Mouse (Mus musculus) heart, embryonic 11.5 days (tissue): ENCODE data around the gene Ube2m. TPM values are rescaled to one million over a fixed set of nuclear protein-coding genes. Genes with fewer than 3 reads are reported as not detected.
"Not testable (repeated sequence)": the region's sequence is repeated elsewhere in the genome, so short reads cannot be mapped to it uniquely, and the experiment has no call there.

ENCODE experiments used
- ATAC-seq: fragments of 200-750 bp; cut with Nextera tagmentation; replicated peaks from 2 replicates; pipeline ENCODE4 v1.8.0; 2017; ENCODE audit warnings: moderate library complexity; ENCODE audit not compliant: insufficient number of reproducible peaks, low FRiP score, low TSS enrichment
- H3K27ac ChIP-seq: fragments of 300-500 bp; sonication (generic); 2 replicates; pipeline ENCODE4 v1.5.1; 2014; ENCODE audit warnings: mild to moderate bottlenecking, low read depth, low read length
- H3K27me3 ChIP-seq: fragments of 300-500 bp; sonication (generic); 2 replicates; pipeline ENCODE4 v1.6.1; 2014; ENCODE audit warnings: mild to moderate bottlenecking, low read length, mixed read lengths; ENCODE audit not compliant: control insufficient read depth, insufficient read depth
- H3K36me3 ChIP-seq: fragments of 300-500 bp; sonication (generic); 2 replicates; pipeline ENCODE4 v1.6.1; 2014; ENCODE audit warnings: mild to moderate bottlenecking, low read length, moderate library complexity, mixed read lengths; ENCODE audit not compliant: control insufficient read depth, insufficient read depth
- H3K4me1 ChIP-seq: fragments of 300-500 bp; sonication (generic); 2 replicates; pipeline ENCODE4 v1.6.1; 2014; ENCODE audit warnings: low read length; ENCODE audit not compliant: control insufficient read depth, insufficient read depth
- H3K4me2 ChIP-seq: fragments of 300-500 bp; sonication (generic); 2 replicates; pipeline ENCODE4 v1.6.1; 2014; ENCODE audit warnings: mild to moderate bottlenecking, moderate library complexity
- H3K4me3 ChIP-seq: fragments of 300-500 bp; sonication (generic); 2 replicates; pipeline ENCODE4 v1.5.1; 2014; ENCODE audit warnings: low read depth, low read length
- H3K9ac ChIP-seq: fragments of 300-500 bp; sonication (generic); 2 replicates; pipeline ENCODE4 v1.6.1; 2014; ENCODE audit warnings: mild to moderate bottlenecking, low read depth, low read length, moderate library complexity
- H3K9me3 ChIP-seq: fragments of 300-500 bp; sonication (generic); replicated peaks from 2 replicates; pipeline ENCODE4 v1.6.1; 2016; ENCODE audit warnings: low read length; ENCODE audit not compliant: control insufficient read depth
- WGBS: fragments of 180-500 bp; shearing (Covaris S2); extraction: QIAGEN DNeasy Blood & Tissue Kit; methylation state at CpG from one replicate; pipeline ENCODE4 v1.1.7; 2014; ENCODE audit not compliant: insufficient replicate concordance; 5-methylcytosine and 5-hydroxymethylcytosine counted together
- polyA plus RNA-seq: library from polyadenylated mRNA; unstranded; fragments of >200 nt; fragmentation: Nextera tagmentation; extraction: Ambion mirVana; gene quantifications from 2 replicates; pipeline ENCODE4 v1.2.1, GENCODE M21; 2014

The Ube2m gene
- 172 and 174 TPM in 2 replicates for polyA plus RNA-seq

- Histone ChIP-seq H3K4me2 (peak within 1 kb of the TSS; percentile 69), H3K4me3 (peak within 1 kb of the TSS; percentile 81), H3K4me1 (peaks cover 20% of the 10 kb centered on the region), H3K27ac (peak within 1 kb of the TSS; percentile 99), H3K9me3 (peaks cover 4% of the 10 kb centered on the region; the same call in 1 of the 2 replicates), H3K27me3 (peaks cover 10% of the 10 kb centered on the region), H3K9ac (peak within 1 kb of the TSS; percentile 97), H3K36me3 (peaks cover 14% of the 10 kb centered on the region)
- peak; percentile 91 for ATAC-seq
- WGBS: under 1% methylated on average over 59 of the region's 65 CpGs
These were observed at the start of gene Ube2m for GRCm38 (mm10) chr7:13037901-13038555. Ube2m (minus strand) TSS chr7:13038275.

DNA sequence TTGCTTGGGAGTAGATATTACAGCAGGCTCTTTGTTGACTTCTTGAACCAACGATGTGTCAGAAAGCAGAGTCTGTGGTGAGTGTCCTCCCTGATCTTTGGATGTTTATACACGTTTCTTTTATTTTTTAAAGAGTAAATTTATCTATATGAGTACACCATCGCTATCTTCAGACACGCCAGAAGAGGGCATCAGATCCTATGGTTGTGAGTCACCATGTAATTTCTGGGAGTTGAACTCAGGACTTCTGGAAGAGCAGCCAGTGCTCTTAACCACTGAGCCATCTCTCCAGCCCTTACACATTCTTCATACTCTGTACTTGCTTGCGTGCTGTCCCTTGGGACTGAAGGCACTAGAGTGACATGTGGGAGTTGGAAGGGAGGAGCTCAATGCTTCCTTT lies 34.2 kb upstream of the Ube2m start:
- H3K27me3 ChIP-seq: no peaks in the 10 kb centered on the region
- no peak overlapping the region for H3K4me2 ChIP-seq
- H3K4me3 ChIP-seq: no peak overlapping the region
- no peaks in the 10 kb centered on the region for H3K9me3 ChIP-seq
- H3K9ac ChIP-seq: no peak overlapping the region
- H3K36me3 ChIP-seq: no peaks in the 10 kb centered on the region
- ATAC-seq: no peak
- no peaks in the 10 kb centered on the region for H3K4me1 ChIP-seq
- 46% methylated on average over 5 of the region's 5 CpGs for WGBS
- H3K27ac ChIP-seq: no peak overlapping the region

DNA sequence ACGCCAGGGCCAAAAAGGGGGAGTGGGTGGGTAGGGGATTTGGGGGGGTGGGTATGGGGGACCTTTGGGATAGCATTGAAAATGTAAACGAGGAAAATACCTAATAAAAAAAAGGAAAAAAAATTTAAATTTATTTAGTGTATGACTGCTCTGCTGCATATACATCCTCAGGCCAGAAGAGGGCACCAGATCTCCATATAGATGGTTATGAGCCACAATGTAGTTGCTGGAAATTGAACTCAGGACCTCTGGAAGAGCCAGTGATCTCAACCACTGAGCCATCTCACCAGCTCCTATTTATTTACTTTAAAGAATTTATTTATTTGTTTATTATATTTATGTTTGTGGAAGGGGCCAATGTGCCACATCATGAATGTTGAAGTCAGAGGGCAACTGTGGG lies 25.3 kb upstream of the Ube2m start:
- not testable (repeated sequence) for H3K4me2 ChIP-seq, H3K27ac ChIP-seq, ATAC-seq, H3K9me3 ChIP-seq, H3K4me3 ChIP-seq, H3K36me3 ChIP-seq, H3K27me3 ChIP-seq, H3K4me1 ChIP-seq, H3K9ac ChIP-seq
- 52% methylated on average over 2 of the region's 2 CpGs for WGBS

DNA sequence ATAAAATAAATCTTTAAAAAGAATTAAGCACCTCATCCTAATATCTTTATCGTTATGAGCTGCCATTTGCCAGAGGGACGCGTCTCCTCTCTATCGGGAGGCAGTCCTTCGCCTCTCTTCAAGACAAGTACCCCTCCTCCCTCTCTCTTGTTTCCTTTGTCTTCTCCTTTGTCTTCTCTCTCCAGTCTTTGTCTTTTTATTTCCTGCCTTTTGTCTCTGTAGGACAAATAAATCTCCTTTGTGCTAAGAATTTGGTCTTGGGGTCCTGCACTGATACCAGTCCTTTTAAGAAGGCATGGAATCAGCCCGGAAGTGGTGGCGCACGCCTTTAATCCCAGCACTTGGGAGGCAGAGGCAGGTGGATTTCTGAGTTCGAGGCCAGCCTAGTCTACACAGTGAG lies 21.5 kb upstream of the Ube2m start:
- no peak overlapping the region for H3K4me3 ChIP-seq
- no peak for ATAC-seq
- no peaks in the 10 kb centered on the region for H3K4me1 ChIP-seq
- no peak overlapping the region for H3K4me2 ChIP-seq
- H3K9me3 ChIP-seq: 0 out of 2 replicates have a peak, but pooled peaks cover 4% of the 10 kb centered on the region
- no peaks in the 10 kb centered on the region for H3K36me3 ChIP-seq
- 80% methylated on average over 9 of the region's 9 CpGs for WGBS
- H3K27ac ChIP-seq: no peak overlapping the region
- H3K27me3 ChIP-seq: no peaks in the 10 kb centered on the region
- no peak overlapping the region for H3K9ac ChIP-seq

GRCm38 (mm10) chr7:13056913-13057700 lies 19.0 kb upstream of the Ube2m start:
- Histone ChIP-seq H3K36me3 (no peaks in the 10 kb centered on the region), H3K9me3 (no peaks in the 10 kb centered on the region), H3K9ac (no peak overlapping the region), H3K4me2 (no peak overlapping the region), H3K27ac (no peak overlapping the region), H3K4me1 (peaks cover 3% of the 10 kb centered on the region; the same call in 1 of the 2 replicates), H3K4me3 (no peak overlapping the region), H3K27me3 (no peaks in the 10 kb centered on the region)
- ATAC-seq: no peak
- 65% methylated on average over 8 of the region's 8 CpGs for WGBS

DNA sequence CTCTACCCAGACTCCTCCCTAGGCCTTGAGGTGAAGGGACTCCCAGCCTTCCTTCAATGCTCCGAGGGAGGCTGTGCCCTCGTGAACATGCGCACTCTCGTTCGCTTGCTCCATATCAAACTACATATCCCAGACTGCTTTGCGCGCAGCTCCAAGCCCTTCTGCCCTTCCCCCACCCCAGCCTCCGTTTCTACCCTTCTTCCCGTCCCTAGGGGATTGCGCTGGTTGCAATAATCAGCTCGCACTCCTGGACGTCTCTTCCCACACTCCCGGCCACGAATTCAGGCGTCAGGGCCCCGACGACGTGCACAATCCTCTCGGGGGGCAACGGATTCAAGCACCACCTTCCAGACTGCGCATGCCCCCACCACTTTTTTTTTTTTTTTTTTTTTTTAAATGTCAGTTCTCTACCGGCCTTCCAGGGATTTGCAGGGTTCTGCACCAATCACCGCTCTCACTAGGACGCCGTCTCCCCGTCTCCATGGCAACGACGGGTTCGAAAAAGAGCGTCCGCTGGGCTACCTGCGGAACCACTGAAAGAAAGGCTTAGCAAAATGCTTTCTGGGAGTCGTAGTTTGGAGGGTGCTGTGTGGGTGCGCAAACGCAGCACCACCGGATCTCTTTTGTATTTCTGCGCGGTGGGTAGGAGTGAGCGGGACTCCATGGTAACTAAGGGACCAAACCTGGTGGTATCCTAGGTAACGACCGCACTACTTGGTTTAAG lies 16.4 kb upstream of the Ube2m start, which contains the start of gene Mzf1:
Gene Mzf1, minus strand, starts transcription at position 478 of the 724 bp plus-strand sequence.
- ATAC-seq: peak; percentile 92
- H3K9ac ChIP-seq: peak within 1 kb of the TSS; percentile 76
- under 1% methylated on average over 41 of the region's 41 CpGs for WGBS
- no peaks in the 10 kb centered on the region for H3K36me3 ChIP-seq
- peak within 1 kb of the TSS; percentile 62 for H3K27ac ChIP-seq
- peaks cover 3% of the 10 kb centered on the region; the same call in 1 of the 2 replicates for H3K4me1 ChIP-seq
- peak within 1 kb of the TSS; percentile 56 for H3K4me3 ChIP-seq
- no peaks in the 10 kb centered on the region for H3K27me3 ChIP-seq
- H3K9me3 ChIP-seq: no peaks in the 10 kb centered on the region
- peak within 1 kb of the TSS; percentile 63 for H3K4me2 ChIP-seq

- no peaks in the 10 kb centered on the region for H3K36me3 ChIP-seq
- H3K4me2 ChIP-seq: peak overlapping the region; percentile 63
- peak overlapping the region; percentile 56 for H3K4me3 ChIP-seq
- H3K27ac ChIP-seq: peak overlapping the region; percentile 62
- no peaks in the 10 kb centered on the region for H3K9me3 ChIP-seq
- no peaks in the 10 kb centered on the region for H3K27me3 ChIP-seq
- peaks cover 3% of the 10 kb centered on the region; the same call in 1 of the 2 replicates for H3K4me1 ChIP-seq
- 2% methylated on average over 15 of the region's 15 CpGs for WGBS
- H3K9ac ChIP-seq: peak overlapping the region; percentile 76
- no peak for ATAC-seq
These were observed 15.8 kb upstream of the Ube2m start for GRCm38 (mm10) chr7:13053961-13054286.

DNA sequence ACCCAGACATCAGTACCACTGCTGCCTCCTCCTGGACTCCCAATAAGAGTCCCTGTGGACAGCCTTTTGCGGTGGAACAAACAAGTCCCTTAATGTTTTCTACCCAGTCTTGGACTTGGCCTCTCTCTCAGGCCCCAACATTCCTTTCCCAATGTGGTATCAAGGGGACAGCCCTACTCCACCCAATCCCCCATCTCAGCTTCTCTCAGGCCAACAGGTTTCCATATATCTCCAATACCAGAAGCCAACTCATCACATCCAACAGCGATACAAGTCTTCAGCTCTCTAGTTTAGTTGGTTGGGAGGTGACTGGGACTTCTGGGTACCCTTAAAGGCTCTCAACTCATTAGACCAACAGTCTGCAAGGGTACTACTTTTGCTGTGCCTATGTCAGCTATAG lies 15.4 kb upstream of the Ube2m start:
- ATAC-seq: no peak
- H3K4me1 ChIP-seq: peaks cover 3% of the 10 kb centered on the region; the same call in 1 of the 2 replicates
- no peaks in the 10 kb centered on the region for H3K36me3 ChIP-seq
- H3K9me3 ChIP-seq: no peaks in the 10 kb centered on the region
- H3K27me3 ChIP-seq: no peaks in the 10 kb centered on the region
- H3K27ac ChIP-seq: no peak overlapping the region
- peak overlapping the region; percentile 63 for H3K4me2 ChIP-seq
- H3K9ac ChIP-seq: no peak overlapping the region
- H3K4me3 ChIP-seq: peak overlapping the region; percentile 56
- WGBS: 81% methylated on average over 2 of the region's 2 CpGs
